Mouse (Mus musculus): ENCODE results near the gene Pla2g1b. TPM values are rescaled to one million over a fixed set of nuclear protein-coding genes. Genes with fewer than 3 reads are reported as not detected.

The Pla2g1b gene
- total and polyA plus RNA-seq, 2 experiments from 2014 or later, result not detected

- Histone ChIP-seq H3K36me3 (ENCODE audit: insufficient read depth, low read length) (no peaks in the 10 kb centered on the region), H3K4me1 (ENCODE audit: insufficient read depth, low read length) (peaks cover 20% of the 10 kb centered on the region), H3K27ac (ENCODE audit: low read depth, low read length) (no peak overlapping the region), H3K4me2 (ENCODE audit: low read depth, low read length, poor library complexity, severe bottlenecking) (peak overlapping the region; percentile 96), H3K9ac (replicated peaks; ENCODE audit: low read length, poor library complexity, severe bottlenecking) (peak overlapping the region; percentile 72), H3K27me3 (ENCODE audit: insufficient read depth, low read length) (no peaks in the 10 kb centered on the region), H3K9me3 (ENCODE audit: low read length) (no peaks in the 10 kb centered on the region), H3K4me3 (ENCODE audit: low read depth, low read length) (peak overlapping the region; percentile 89)
- ATAC-seq (ENCODE audit: low FRiP score), result no peak
- WGBS, result 21% methylated on average over 12 of the region's 12 CpGs
- TF ChIP-seq CTCF (IDR thresholded peaks at IDR 0.05), result no peak
- no peak for DNase-seq (ENCODE audit: low spot score)
These were observed 41.4 kb downstream of the Pla2g1b start for GRCm38 (mm10) chr5:115507267-115507980.

- WGBS, result 39% methylated on average over 18 of the region's 18 CpGs
- H3K27ac ChIP-seq (ENCODE audit: low read depth, low read length), result peak overlapping the region; percentile 26; the same call in 1 of the 2 replicates
- H3K9ac ChIP-seq (replicated peaks; ENCODE audit: low read length, poor library complexity, severe bottlenecking), result peak overlapping the region; percentile 72; the same call in 1 of the 2 replicates
- no peaks in the 10 kb centered on the region for H3K27me3 ChIP-seq (ENCODE audit: insufficient read depth, low read length)
- H3K4me1 ChIP-seq (ENCODE audit: insufficient read depth, low read length), result peaks cover 20% of the 10 kb centered on the region
- TF ChIP-seq CTCF (IDR thresholded peaks at IDR 0.05), result no peak
- no peaks in the 10 kb centered on the region for H3K36me3 ChIP-seq (ENCODE audit: insufficient read depth, low read length)
- peak overlapping the region; percentile 89 for H3K4me3 ChIP-seq (ENCODE audit: low read depth, low read length)
- DNase-seq (ENCODE audit: low spot score) (peak; percentile 24), ATAC-seq (ENCODE audit: low FRiP score) (no peak)
- H3K9me3 ChIP-seq (ENCODE audit: low read length), result no peaks in the 10 kb centered on the region
- peak overlapping the region; percentile 96 for H3K4me2 ChIP-seq (ENCODE audit: low read depth, low read length, poor library complexity, severe bottlenecking)
These were observed 42.2 kb downstream of the Pla2g1b start for GRCm38 (mm10) chr5:115507981-115508858.

- peak overlapping the region; percentile 42; the same call in 1 of the 2 replicates for H3K9ac ChIP-seq (replicated peaks; ENCODE audit: low read length, poor library complexity, severe bottlenecking)
- H3K27me3 ChIP-seq (ENCODE audit: insufficient read depth, low read length), result no peaks in the 10 kb centered on the region
- peak overlapping the region; percentile 26; the same call in 1 of the 2 replicates for H3K27ac ChIP-seq (ENCODE audit: low read depth, low read length)
- H3K9me3 ChIP-seq (ENCODE audit: low read length), result no peaks in the 10 kb centered on the region
- peaks cover 20% of the 10 kb centered on the region for H3K4me1 ChIP-seq (ENCODE audit: insufficient read depth, low read length)
- WGBS, result 30% methylated on average over 10 of the region's 10 CpGs
- H3K36me3 ChIP-seq (ENCODE audit: insufficient read depth, low read length), result no peaks in the 10 kb centered on the region
- no peak for TF ChIP-seq CTCF (IDR thresholded peaks at IDR 0.05)
- peak overlapping the region; percentile 89 for H3K4me3 ChIP-seq (ENCODE audit: low read depth, low read length)
- DNase-seq (ENCODE audit: low spot score) (no peak), ATAC-seq (ENCODE audit: low FRiP score) (no peak)
- peak overlapping the region; percentile 96 for H3K4me2 ChIP-seq (ENCODE audit: low read depth, low read length, poor library complexity, severe bottlenecking)
These were observed 42.7 kb downstream of the Pla2g1b start for GRCm38 (mm10) chr5:115508859-115509147.

DNA sequence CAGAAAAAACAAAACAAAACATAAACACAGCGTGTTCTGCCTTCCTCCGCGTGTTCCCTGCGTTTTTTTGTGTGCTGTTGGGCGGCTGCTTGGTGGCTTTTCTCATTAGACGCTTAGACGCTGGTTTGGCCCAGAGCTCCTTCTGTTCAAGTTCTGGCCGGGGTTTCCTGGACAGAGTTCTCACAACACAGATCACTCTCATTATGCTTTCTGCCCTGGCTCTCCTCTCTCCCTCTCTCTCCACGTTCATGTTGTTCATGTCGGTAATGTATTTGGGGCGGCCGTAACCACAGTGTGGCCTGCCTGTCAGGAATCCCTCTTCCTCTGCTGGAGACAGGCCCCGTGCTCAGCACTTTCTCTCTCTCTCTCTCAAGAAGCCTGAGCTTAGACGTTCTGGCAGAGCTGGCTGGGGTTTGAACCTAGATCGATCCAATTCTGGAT, 43.3 kb downstream of the Pla2g1b start:
- 33% methylated on average over 15 of the region's 15 CpGs for WGBS
- no peaks in the 10 kb centered on the region for H3K27me3 ChIP-seq (ENCODE audit: insufficient read depth, low read length)
- peak overlapping the region; percentile 19; the same call in 1 of the 2 replicates for H3K9ac ChIP-seq (replicated peaks; ENCODE audit: low read length, poor library complexity, severe bottlenecking)
- DNase-seq (ENCODE audit: low spot score) (peak; percentile 52), ATAC-seq (ENCODE audit: low FRiP score) (no peak)
- no peak overlapping the region; the same call in 1 of the 2 replicates for H3K4me3 ChIP-seq (ENCODE audit: low read depth, low read length)
- TF ChIP-seq CTCF (IDR thresholded peaks at IDR 0.05), result no peak
- no peaks in the 10 kb centered on the region for H3K9me3 ChIP-seq (ENCODE audit: low read length)
- peaks cover 20% of the 10 kb centered on the region for H3K4me1 ChIP-seq (ENCODE audit: insufficient read depth, low read length)
- peak overlapping the region; percentile 96 for H3K4me2 ChIP-seq (ENCODE audit: low read depth, low read length, poor library complexity, severe bottlenecking)
- H3K36me3 ChIP-seq (ENCODE audit: insufficient read depth, low read length), result no peaks in the 10 kb centered on the region
- H3K27ac ChIP-seq (ENCODE audit: low read depth, low read length), result no peak overlapping the region; the same call in 1 of the 2 replicates

DNA sequence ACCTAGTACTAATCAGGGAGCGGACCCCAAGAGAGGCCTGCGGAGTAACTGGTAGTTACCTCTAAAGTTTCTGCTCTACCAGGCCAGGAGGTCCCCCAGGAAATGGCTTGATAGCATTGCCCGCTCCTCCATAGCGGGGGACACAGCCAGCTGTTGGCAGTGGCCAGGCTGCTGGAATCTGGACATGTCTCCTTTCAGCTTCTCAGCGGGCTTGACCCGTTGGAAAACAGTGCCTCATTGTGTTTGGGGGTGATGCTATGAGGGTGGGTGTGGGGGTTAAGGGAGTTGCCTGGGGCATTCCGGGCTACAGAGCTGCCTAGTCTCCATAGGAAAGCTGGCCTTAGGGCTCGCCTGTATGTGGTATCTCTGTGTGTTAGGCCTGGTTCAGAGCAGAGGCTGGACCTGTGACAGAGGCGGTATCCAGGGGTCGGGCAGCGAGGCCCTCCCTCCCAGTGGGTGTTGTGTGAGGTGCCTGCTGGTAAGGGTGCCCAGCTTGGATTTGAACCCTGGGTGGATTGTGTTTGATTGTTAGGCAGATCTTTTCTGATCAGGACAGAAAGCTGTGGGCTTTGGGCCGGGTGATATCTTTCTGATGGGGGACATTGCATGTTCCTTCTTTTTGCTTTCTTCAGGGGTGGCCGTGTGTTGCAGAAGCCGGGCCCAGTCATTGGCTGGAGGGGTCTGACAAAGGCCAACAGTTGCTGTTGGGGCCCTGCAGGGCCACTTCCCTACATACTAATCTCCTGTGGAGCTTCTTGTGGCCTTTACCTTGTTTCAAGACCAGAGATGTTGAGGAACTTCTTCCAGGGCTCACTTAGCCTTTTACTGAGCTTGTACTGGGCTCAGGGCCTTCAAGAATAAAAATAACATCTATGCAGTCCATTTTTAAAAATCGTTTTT, 44.0 kb downstream of the Pla2g1b start:
- ATAC-seq (ENCODE audit: low FRiP score) (no peak), DNase-seq (ENCODE audit: low spot score) (peak; percentile 43)
- Histone ChIP-seq H3K27me3 (ENCODE audit: insufficient read depth, low read length) (no peaks in the 10 kb centered on the region), H3K36me3 (ENCODE audit: insufficient read depth, low read length) (no peaks in the 10 kb centered on the region), H3K4me2 (ENCODE audit: low read depth, low read length, poor library complexity, severe bottlenecking) (peak overlapping the region; percentile 96), H3K4me3 (ENCODE audit: low read depth, low read length) (no peak overlapping the region), H3K4me1 (ENCODE audit: insufficient read depth, low read length) (peaks cover 20% of the 10 kb centered on the region), H3K9ac (replicated peaks; ENCODE audit: low read length, poor library complexity, severe bottlenecking) (peak overlapping the region; percentile 19; the same call in 1 of the 2 replicates), H3K27ac (ENCODE audit: low read depth, low read length) (peak overlapping the region; percentile 43; the same call in 1 of the 2 replicates), H3K9me3 (ENCODE audit: low read length) (no peaks in the 10 kb centered on the region)
- WGBS, result 58% methylated on average over 15 of the region's 15 CpGs
- TF ChIP-seq CTCF (IDR thresholded peaks at IDR 0.05), result no peak
